Mouse (Mus musculus): ENCODE results near the gene Ctdsp2. TPM values are rescaled to one million over a fixed set of nuclear protein-coding genes. Genes with fewer than 3 reads are reported as not detected.

Gene Ctdsp2
- polyA plus RNA-seq, 1 experiment from 2014 or later = 16.5 TPM

- Histone ChIP-seq H3K9me3 (no peaks in the 10 kb centered on the region), H3K27ac (no peak overlapping the region), H3K4me1 (peaks cover 16% of the 10 kb centered on the region), H3K27me3 (replicated peaks) (peaks cover 6% of the 10 kb centered on the region), H3K9ac (peak overlapping the region; percentile 60), H3K36me3 (replicated peaks) (no peaks in the 10 kb centered on the region), H3K4me2 (peak overlapping the region; percentile 91), H3K4me3 (peak overlapping the region; percentile 80)
- 2% methylated on average over 20 of the region's 20 CpGs for WGBS
- ATAC-seq (replicated peaks) = peak; percentile 12
These were observed 62.2 kb downstream of the Ctdsp2 start for GRCm38 (mm10) chr10:127040569-127041214.

GRCm38 (mm10) chr10:127041274-127041766, 62.8 kb downstream of the Ctdsp2 start, which contains the start of the genes Mettl1 and Eef1akmt3:
Mettl1 (plus strand) TSS chr10:127041414.
Eef1akmt3 (minus strand) TSS chr10:127041513.
- Histone ChIP-seq H3K9me3 (no peaks in the 10 kb centered on the region), H3K9ac (peak within 1 kb of the TSS; percentile 60), H3K4me2 (peak within 1 kb of the TSS; percentile 91), H3K4me3 (peak within 1 kb of the TSS; percentile 80), H3K4me1 (peaks cover 16% of the 10 kb centered on the region), H3K27ac (peak within 1 kb of the TSS; percentile 59), H3K36me3 (replicated peaks) (no peaks in the 10 kb centered on the region), H3K27me3 (replicated peaks) (peaks cover 6% of the 10 kb centered on the region)
- WGBS = under 1% methylated on average over 28 of the region's 28 CpGs
- peak; percentile 83 for ATAC-seq (replicated peaks)

- H3K27ac ChIP-seq = peak overlapping the region; percentile 59
- peaks cover 16% of the 10 kb centered on the region for H3K4me1 ChIP-seq
- peaks cover 6% of the 10 kb centered on the region for H3K27me3 ChIP-seq (replicated peaks)
- ATAC-seq (replicated peaks) = peak; percentile 83
- peak overlapping the region; percentile 80 for H3K4me3 ChIP-seq
- under 1% methylated on average over 44 of the region's 44 CpGs for WGBS
- no peaks in the 10 kb centered on the region for H3K9me3 ChIP-seq
- peak overlapping the region; percentile 60 for H3K9ac ChIP-seq
- no peaks in the 10 kb centered on the region for H3K36me3 ChIP-seq (replicated peaks)
- H3K4me2 ChIP-seq = peak overlapping the region; percentile 91
These were observed 63.3 kb downstream of the Ctdsp2 start for GRCm38 (mm10) chr10:127041774-127042338.

- H3K9me3 ChIP-seq = no peaks in the 10 kb centered on the region
- no peak overlapping the region for H3K27ac ChIP-seq
- H3K4me3 ChIP-seq = peak overlapping the region; percentile 80
- peaks cover 9% of the 10 kb centered on the region for H3K27me3 ChIP-seq (replicated peaks)
- WGBS = 16% methylated on average over 5 of the region's 5 CpGs
- no peaks in the 10 kb centered on the region for H3K36me3 ChIP-seq (replicated peaks)
- peaks cover 16% of the 10 kb centered on the region for H3K4me1 ChIP-seq
- no peak for ATAC-seq (replicated peaks)
- H3K4me2 ChIP-seq = peak overlapping the region; percentile 91
- peak overlapping the region; percentile 60; the same call in 1 of the 2 replicates for H3K9ac ChIP-seq
These were observed 64.1 kb downstream of the Ctdsp2 start for GRCm38 (mm10) chr10:127042468-127043115.

- H3K9me3 ChIP-seq = no peaks in the 10 kb centered on the region
- H3K4me2 ChIP-seq = no peak overlapping the region
- no peak overlapping the region; the same call in 1 of the 2 replicates for H3K4me3 ChIP-seq
- no peak overlapping the region for H3K27ac ChIP-seq
- peaks cover 15% of the 10 kb centered on the region for H3K27me3 ChIP-seq (replicated peaks)
- peaks cover 16% of the 10 kb centered on the region for H3K4me1 ChIP-seq
- WGBS = 56% methylated on average over 6 of the region's 6 CpGs
- ATAC-seq (replicated peaks) = no peak
- no peaks in the 10 kb centered on the region for H3K36me3 ChIP-seq (replicated peaks)
- H3K9ac ChIP-seq = no peak overlapping the region
These were observed 64.7 kb downstream of the Ctdsp2 start for GRCm38 (mm10) chr10:127043187-127043586.

- 30% methylated on average over 5 of the region's 5 CpGs for WGBS
- no peaks in the 10 kb centered on the region for H3K9me3 ChIP-seq
- H3K36me3 ChIP-seq (replicated peaks) = 0 out of 2 replicates have a peak, but pooled peaks cover 3% of the 10 kb centered on the region
- no peak within 1 kb of the TSS for H3K9ac ChIP-seq
- no peak for ATAC-seq (replicated peaks)
- H3K4me1 ChIP-seq = peaks cover 12% of the 10 kb centered on the region
- H3K4me2 ChIP-seq = no peak within 1 kb of the TSS
- no peak within 1 kb of the TSS for H3K27ac ChIP-seq
- peaks cover 50% of the 10 kb centered on the region for H3K27me3 ChIP-seq (replicated peaks)
- no peak within 1 kb of the TSS for H3K4me3 ChIP-seq
These were observed 69.4 kb downstream of the Ctdsp2 start, which contains the start of gene Cyp27b1 for GRCm38 (mm10) chr10:127047954-127048353. Cyp27b1 (plus strand) TSS chr10:127048250.

GRCm38 (mm10) chr10:127048608-127049394, 70.3 kb downstream of the Ctdsp2 start:
- H3K4me3 ChIP-seq = no peak overlapping the region
- H3K9me3 ChIP-seq = no peaks in the 10 kb centered on the region
- no peak overlapping the region for H3K9ac ChIP-seq
- WGBS = 6% methylated on average over 35 of the region's 35 CpGs
- H3K4me1 ChIP-seq = peaks cover 11% of the 10 kb centered on the region
- ATAC-seq (replicated peaks) = no peak
- no peak overlapping the region for H3K4me2 ChIP-seq
- peaks cover 11% of the 10 kb centered on the region for H3K36me3 ChIP-seq (replicated peaks)
- H3K27me3 ChIP-seq (replicated peaks) = peaks cover 50% of the 10 kb centered on the region
- H3K27ac ChIP-seq = no peak overlapping the region

MicroRNAs within 50 kb of the gene (microRNA counts, 519-probe panel; counts per million panel counts)
- 2,268 counts per million, percentile 31 among the panel's probes with 10 or more counts for microRNA mmu-miR-26a
- not detected for microRNA mmu-miR-546

Small RNA genes within 50 kb of the gene (microRNA-seq; reads per million reads assigned to microRNA genes)
- gene Mir26a-2 = 28.3 reads per million, percentile 39 among the genes with 10 or more reads in this experiment
- gene Mir546 = not detected

Other genes starting within 250 kb of the Ctdsp2 start
- gene Atp23, start 77.4 kb upstream of the Ctdsp2 start, polyA plus RNA-seq (2015; fragmentation: Nextera tagmentation; extraction: Ambion mirVana) = 12.2 and 13.3 TPM in 2 replicates
- gene Avil, start 22.0 kb downstream of the Ctdsp2 start, polyA plus RNA-seq (2015; fragmentation: Nextera tagmentation; extraction: Ambion mirVana) = 2.2 and 3.2 TPM in 2 replicates
- gene Tsfm, start 52.1 kb downstream of the Ctdsp2 start, polyA plus RNA-seq (2015; fragmentation: Nextera tagmentation; extraction: Ambion mirVana) = 57.3 and 62.7 TPM in 2 replicates
- 20.5 and 21.7 TPM in 2 replicates for gene Mettl1, start 62.7 kb downstream of the Ctdsp2 start, polyA plus RNA-seq (2015; fragmentation: Nextera tagmentation; extraction: Ambion mirVana)
- 0.08 and 0.37 TPM in 2 replicates for gene Eef1akmt3, start 62.8 kb downstream of the Ctdsp2 start, polyA plus RNA-seq (2015; fragmentation: Nextera tagmentation; extraction: Ambion mirVana)
- gene Cyp27b1, start 69.5 kb downstream of the Ctdsp2 start, polyA plus RNA-seq (2015; fragmentation: Nextera tagmentation; extraction: Ambion mirVana) = 0.06 and 0.18 TPM in 2 replicates
- 8.4 and 8.9 TPM in 2 replicates for gene March9, start 81.5 kb downstream of the Ctdsp2 start, polyA plus RNA-seq (2015; fragmentation: Nextera tagmentation; extraction: Ambion mirVana)
- 793 and 910 TPM in 2 replicates for gene Cdk4, start 84.8 kb downstream of the Ctdsp2 start, polyA plus RNA-seq (2015; fragmentation: Nextera tagmentation; extraction: Ambion mirVana)
- 113 and 120 TPM in 2 replicates for gene Tspan31, start 91.5 kb downstream of the Ctdsp2 start, polyA plus RNA-seq (2015; fragmentation: Nextera tagmentation; extraction: Ambion mirVana)
- 6.3 and 6.6 TPM in 2 replicates for gene Agap2, start 96.6 kb downstream of the Ctdsp2 start, polyA plus RNA-seq (2015; fragmentation: Nextera tagmentation; extraction: Ambion mirVana)
- 130 and 135 TPM in 2 replicates for gene Os9, start 142.4 kb downstream of the Ctdsp2 start, polyA plus RNA-seq (2015; fragmentation: Nextera tagmentation; extraction: Ambion mirVana)
- 62.2 and 62.3 TPM in 2 replicates for gene B4galnt1, start 186.5 kb downstream of the Ctdsp2 start, polyA plus RNA-seq (2015; fragmentation: Nextera tagmentation; extraction: Ambion mirVana)
- 0.94 and 0.98 TPM in 2 replicates for gene Slc26a10, start 201.9 kb downstream of the Ctdsp2 start, polyA plus RNA-seq (2015; fragmentation: Nextera tagmentation; extraction: Ambion mirVana)
- 20.6 and 21.9 TPM in 2 replicates for gene Arhgef25, start 211.4 kb downstream of the Ctdsp2 start, polyA plus RNA-seq (2015; fragmentation: Nextera tagmentation; extraction: Ambion mirVana)
- 288 and 297 TPM in 2 replicates for gene Dtx3, start 217.0 kb downstream of the Ctdsp2 start, polyA plus RNA-seq (2015; fragmentation: Nextera tagmentation; extraction: Ambion mirVana)
- gene Pip4k2c, start 232.9 kb downstream of the Ctdsp2 start, polyA plus RNA-seq (2015; fragmentation: Nextera tagmentation; extraction: Ambion mirVana) = 17.9 and 18.7 TPM in 2 replicates

All from midbrain, embryonic 15.5 days (tissue).